Mouse (Mus musculus) heart, postnatal 0 days (tissue): ENCODE results near the gene Fgf15.

ENCODE experiments used
- CTCF ChIP-seq: IDR thresholded peaks from 2 replicates; pipeline ENCODE4 v1.5.1; 2016; ENCODE audit warnings: antibody characterized with exemption, control low read depth, low read depth
- EP300 ChIP-seq: IDR thresholded peaks from 2 replicates; pipeline ENCODE4 v1.6.1; 2016; ENCODE audit warnings: antibody characterized with exemption, low read depth

- TF ChIP-seq CTCF, result no peak
- TF ChIP-seq EP300, result no peak
These were observed at the start of gene Fgf15 for GRCm38 (mm10) chr7:144896294-144897218.
